Mouse (Mus musculus) hindbrain, embryonic 15.5 days (tissue): Measurements from ENCODE around the gene Rfc4. TPM values are rescaled to one million over a fixed set of nuclear protein-coding genes. Genes with fewer than 3 reads are reported as not detected.
"Not testable (repeated sequence)": the region's sequence is repeated elsewhere in the genome, so short reads cannot be mapped to it uniquely, and the experiment has no call there.

Experiments used
- ATAC-seq: fragments of 200-750 bp; cut with Nextera tagmentation; 2 replicates; pipeline ENCODE4 v1.8.0; 2017; ENCODE audit warnings: low read depth, moderate number of reproducible peaks, moderate TSS enrichment; ENCODE audit not compliant: low FRiP score
- H3K27ac ChIP-seq: fragments of 300-500 bp; sonication (generic); replicated peaks from 2 replicates; pipeline ENCODE4 v1.5.1; 2015; ENCODE audit warnings: mild to moderate bottlenecking, inconsistent platforms
- H3K27me3 ChIP-seq: fragments of 300-500 bp; sonication (generic); 2 replicates; pipeline ENCODE4 v1.6.1; 2015; ENCODE audit warnings: control low read depth, inconsistent platforms
- H3K36me3 ChIP-seq: fragments of 300-500 bp; sonication (generic); 2 replicates; pipeline ENCODE4 v1.6.1; 2015; ENCODE audit warnings: control low read depth, inconsistent platforms
- H3K4me1 ChIP-seq: fragments of 300-500 bp; sonication (generic); replicated peaks from 2 replicates; pipeline ENCODE4 v1.6.1; 2015; ENCODE audit warnings: control low read depth, inconsistent platforms
- H3K4me2 ChIP-seq: fragments of 300-500 bp; sonication (generic); 2 replicates; pipeline ENCODE4 v1.6.1; 2015; ENCODE audit warnings: moderate library complexity, mild to moderate bottlenecking, inconsistent platforms
- H3K4me3 ChIP-seq: fragments of 300-500 bp; sonication (generic); 2 replicates; pipeline ENCODE4 v1.5.1; 2015; ENCODE audit warnings: mild to moderate bottlenecking, inconsistent platforms
- H3K9ac ChIP-seq: fragments of 300-500 bp; sonication (generic); 2 replicates; pipeline ENCODE4 v1.6.1; 2015; ENCODE audit warnings: inconsistent platforms
- H3K9me3 ChIP-seq: fragments of 300-500 bp; sonication (generic); 2 replicates; pipeline ENCODE4 v1.6.1; 2016; ENCODE audit warnings: control low read depth, inconsistent platforms
- WGBS: fragments of 180-500 bp; shearing (Covaris S2); methylation state at CpG from one replicate; pipeline ENCODE4 v1.1.7; 2015; 5-methylcytosine and 5-hydroxymethylcytosine counted together
- polyA plus RNA-seq: library from polyadenylated mRNA; unstranded; fragments of >200 nt; fragmentation: Nextera tagmentation; extraction: Ambion mirVana; gene quantifications from 2 replicates; pipeline ENCODE4 v1.2.1, GENCODE M21; 2015

Rfc4 gene
- polyA plus RNA-seq, 1 experiment from 2014 or later, result 40.6 TPM

GRCm38 (mm10) chr16:23097290-23098104 lies 30.0 kb downstream of the Rfc4 start:
- peak; percentile 63; the same call in 1 of the 2 replicates for ATAC-seq
- H3K4me3 ChIP-seq, H3K36me3 ChIP-seq, H3K9ac ChIP-seq, H3K9me3 ChIP-seq, H3K27ac ChIP-seq, H3K4me2 ChIP-seq: not testable (repeated sequence)
- peaks cover 13% of the 10 kb centered on the region for H3K27me3 ChIP-seq
- H3K4me1 ChIP-seq, result peaks cover 11% of the 10 kb centered on the region
- 84% methylated on average over 8 of the region's 8 CpGs for WGBS

- WGBS, result 100% methylated on average over 1 of the region's 1 CpGs
- not testable (repeated sequence) for H3K9ac ChIP-seq, H3K27ac ChIP-seq, H3K4me2 ChIP-seq, H3K4me3 ChIP-seq, H3K36me3 ChIP-seq, H3K9me3 ChIP-seq, ATAC-seq
- H3K27me3 ChIP-seq, result peaks cover 13% of the 10 kb centered on the region
- peaks cover 11% of the 10 kb centered on the region for H3K4me1 ChIP-seq
Observed at GRCm38 (mm10) chr16:23096886-23097285, 30.7 kb downstream of the Rfc4 start.

GRCm38 (mm10) chr16:23095581-23095980 lies 32.0 kb downstream of the Rfc4 start:
- H3K4me2 ChIP-seq, H3K4me3 ChIP-seq, H3K27me3 ChIP-seq, H3K27ac ChIP-seq, ATAC-seq, H3K9ac ChIP-seq, H3K36me3 ChIP-seq, H3K9me3 ChIP-seq: not testable (repeated sequence)
- WGBS, result 93% methylated on average over 5 of the region's 5 CpGs
- peaks cover 11% of the 10 kb centered on the region for H3K4me1 ChIP-seq

GRCm38 (mm10) chr16:23094136-23094535 lies 33.4 kb downstream of the Rfc4 start:
- Histone ChIP-seq H3K27me3 (0 out of 2 replicates have a peak, but pooled peaks cover 3% of the 10 kb centered on the region), H3K4me1 (no peaks in the 10 kb centered on the region), H3K4me2 (no peak overlapping the region), H3K4me3 (no peak overlapping the region), H3K9ac (no peak overlapping the region), H3K27ac (no peak overlapping the region), H3K36me3 (no peaks in the 10 kb centered on the region), H3K9me3 (no peaks in the 10 kb centered on the region)
- 92% methylated on average over 6 of the region's 6 CpGs for WGBS
- ATAC-seq, result no peak

- H3K36me3 ChIP-seq, result no peaks in the 10 kb centered on the region
- H3K4me2 ChIP-seq, result no peak overlapping the region
- H3K27ac ChIP-seq, result no peak overlapping the region
- ATAC-seq, result no peak
- no peak overlapping the region for H3K9ac ChIP-seq
- H3K4me3 ChIP-seq, result no peak overlapping the region
- WGBS, result 83% methylated on average over 13 of the region's 13 CpGs
- no peaks in the 10 kb centered on the region for H3K27me3 ChIP-seq
- H3K9me3 ChIP-seq, result no peaks in the 10 kb centered on the region
- H3K4me1 ChIP-seq, result no peaks in the 10 kb centered on the region
Observed at GRCm38 (mm10) chr16:23093321-23093953, 34.1 kb downstream of the Rfc4 start.

- H3K36me3 ChIP-seq, H3K9ac ChIP-seq, H3K27me3 ChIP-seq, H3K9me3 ChIP-seq, ATAC-seq, H3K27ac ChIP-seq, H3K4me3 ChIP-seq, H3K4me1 ChIP-seq, H3K4me2 ChIP-seq: not testable (repeated sequence)
Observed at GRCm38 (mm10) chr16:23091345-23091744, 36.2 kb downstream of the Rfc4 start.

GRCm38 (mm10) chr16:23088491-23088890 lies 39.0 kb downstream of the Rfc4 start:
- H3K9ac ChIP-seq, H3K9me3 ChIP-seq, H3K27me3 ChIP-seq, H3K27ac ChIP-seq, H3K36me3 ChIP-seq, H3K4me1 ChIP-seq, H3K4me3 ChIP-seq, H3K4me2 ChIP-seq, ATAC-seq: not testable (repeated sequence)
- 80% methylated on average over 1 of the region's 1 CpGs for WGBS

- WGBS, result 69% methylated on average over 4 of the region's 4 CpGs
Observed at GRCm38 (mm10) chr16:23087712-23088111, 39.8 kb downstream of the Rfc4 start.

GRCm38 (mm10) chr16:23087159-23087558 lies 40.4 kb downstream of the Rfc4 start:
- 68% methylated on average over 8 of the region's 8 CpGs for WGBS
- H3K4me1 ChIP-seq, H3K36me3 ChIP-seq, H3K9ac ChIP-seq, H3K4me2 ChIP-seq, H3K4me3 ChIP-seq, H3K9me3 ChIP-seq, H3K27ac ChIP-seq, ATAC-seq, H3K27me3 ChIP-seq: not testable (repeated sequence)

More at GRCm38 (mm10) chr16:23087712-23088111, 39.8 kb downstream of the Rfc4 start:
- not testable (repeated sequence) for H3K36me3 ChIP-seq, ATAC-seq, H3K4me2 ChIP-seq, H3K4me3 ChIP-seq, H3K9ac ChIP-seq, H3K9me3 ChIP-seq, H3K4me1 ChIP-seq, H3K27ac ChIP-seq, H3K27me3 ChIP-seq

- H3K9me3 ChIP-seq, H3K4me1 ChIP-seq, H3K9ac ChIP-seq, H3K36me3 ChIP-seq, ATAC-seq, H3K27ac ChIP-seq, H3K27me3 ChIP-seq, H3K4me2 ChIP-seq, H3K4me3 ChIP-seq: not testable (repeated sequence)
- WGBS, result 84% methylated on average over 6 of the region's 6 CpGs
Observed at GRCm38 (mm10) chr16:23077516-23077915, 50.0 kb downstream of the Rfc4 start.
